Mouse (Mus musculus) cortical plate, adult 2 months (tissue): ENCODE data around the gene Prex1.

Source experiments
- CTCF ChIP-seq: fragments of 200-500 bp; IDR thresholded peaks from 2 replicates; pipeline ENCODE4 v1.5.1; 2011; ENCODE audit warnings: mild to moderate bottlenecking, control low read depth, low read length; ENCODE audit not compliant: insufficient read depth; ENCODE audit errors: extremely low read depth
- POLR2A ChIP-seq: fragments of 200-500 bp; IDR thresholded peaks from 2 replicates; pipeline ENCODE4 v1.6.1; 2011; ENCODE audit warnings: mild to moderate bottlenecking, low read length, control low read depth; ENCODE audit not compliant: insufficient read depth; ENCODE audit errors: extremely low read depth

DNA sequence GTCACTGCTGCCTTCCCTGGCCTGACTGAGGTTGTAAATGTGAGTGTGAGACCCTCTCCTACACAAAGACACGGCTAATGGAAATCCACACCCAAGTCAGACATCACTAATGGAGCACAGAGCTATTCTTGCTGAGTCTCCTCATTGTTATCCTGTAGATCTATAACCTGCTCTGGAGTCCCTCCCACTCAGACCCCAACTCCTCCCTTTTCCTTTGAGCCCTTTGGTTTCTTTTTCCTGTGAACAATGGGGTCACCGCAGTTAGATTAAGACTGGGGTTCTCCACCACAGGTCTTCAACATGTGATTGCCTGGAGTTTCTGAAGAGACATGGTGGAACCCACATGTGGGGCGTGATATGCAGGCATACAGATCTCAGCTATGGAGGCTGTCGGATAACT is 57.0 kb downstream of the Prex1 start:
- TF ChIP-seq CTCF (no peak), POLR2A (no peak)
